Mouse (Mus musculus) brain, adult 2 months (tissue): ENCODE results near the gene Adamts4.

Experiments used
- DNase-seq: peaks from one replicate; pipeline ENCODE4 v3.0.0; 2011; ENCODE audit warnings: low read depth, low spot score

Adamts4 gene

DNA sequence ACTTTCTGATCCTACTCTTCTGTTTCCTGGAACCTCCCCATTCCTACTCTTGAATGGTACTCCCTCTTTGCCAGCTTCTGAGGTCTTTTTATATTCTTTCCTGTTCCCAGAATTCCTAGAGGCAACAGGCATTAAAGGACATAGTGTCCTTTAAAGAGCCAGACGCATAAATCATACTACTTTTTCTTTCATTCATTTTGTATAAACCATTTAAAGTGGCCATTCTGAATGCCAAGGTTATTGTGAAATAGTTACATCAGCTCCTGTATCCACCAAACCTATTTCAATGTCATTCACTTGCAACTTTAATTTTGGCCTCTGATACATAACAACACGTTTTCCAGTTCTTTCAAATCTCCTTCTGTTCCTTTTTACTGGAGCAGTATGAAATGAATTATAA lies 59.1 kb downstream of the Adamts4 start:
- DNase-seq: no peak
